Mouse (Mus musculus): ENCODE data around the gene Pla2g4c. TPM values are rescaled to one million over a fixed set of nuclear protein-coding genes. Genes with fewer than 3 reads are reported as not detected.
"Not testable (repeated sequence)": the region's sequence is repeated elsewhere in the genome, so short reads cannot be mapped to it uniquely, and the experiment has no call there.

The Pla2g4c gene
- under 1 TPM in 1 of 2 experiments, not detected in 1; 0.10 TPM for total RNA-seq (2021)
- long read RNA-seq, experiment 1: 0 reads
- long read RNA-seq, experiment 2: 0 reads

DNA sequence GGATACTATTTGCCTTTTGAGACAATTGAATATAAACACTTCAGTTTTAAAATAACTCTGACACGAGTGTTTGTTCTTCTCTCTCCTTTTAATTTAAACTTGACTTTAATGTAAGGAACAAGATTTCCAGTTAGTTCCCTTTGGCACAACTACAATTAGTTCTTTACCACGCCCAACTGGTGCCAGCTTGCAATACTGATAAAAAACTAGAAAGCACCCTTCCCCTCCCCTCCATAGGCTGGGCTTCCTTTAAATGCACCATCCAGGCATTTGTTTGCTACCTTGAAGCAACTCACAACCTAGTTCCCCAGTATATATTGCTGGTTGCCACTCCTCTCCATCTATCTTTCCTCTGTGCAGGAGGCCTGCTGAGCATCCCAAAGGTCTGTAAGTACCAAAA is at the start of gene Pla2g4c:
Gene Pla2g4c (plus strand): TSS at position 340 of the 400 bp plus-strand sequence.
- no peak for DNase-seq
- intact Hi-C loops (cut with DNase I): no loop called here

DNA sequence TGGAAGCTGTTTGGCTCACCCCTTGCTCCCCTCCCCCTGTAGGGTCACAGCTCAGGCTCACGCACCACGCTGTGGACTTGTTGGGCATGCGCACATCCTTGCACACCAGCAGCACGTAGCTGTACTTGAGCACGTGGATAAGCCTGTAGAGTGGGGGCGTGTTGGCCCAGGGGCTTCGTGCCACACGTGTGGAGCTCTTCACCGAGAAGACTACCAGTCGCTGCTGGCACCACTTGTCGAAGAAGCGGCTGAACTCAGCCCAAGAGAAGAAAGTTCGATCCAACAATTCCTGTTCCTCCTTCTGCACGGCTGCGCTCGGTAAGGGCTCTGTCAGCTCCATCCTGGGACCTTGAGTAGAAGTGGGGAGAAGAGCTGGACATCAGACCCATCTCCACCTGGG is 47.4 kb upstream of the Pla2g4c start, which contains the start of gene Lig1:
Gene Lig1 (plus strand): TSS at position 203 of the 400 bp plus-strand sequence.
- no peak for DNase-seq
- intact Hi-C loops (cut with DNase I): loop anchor here (5.0 kb wide), 1 partner anchor 225 kb away; the partner anchor contains the start of gene Mzf1

DNA sequence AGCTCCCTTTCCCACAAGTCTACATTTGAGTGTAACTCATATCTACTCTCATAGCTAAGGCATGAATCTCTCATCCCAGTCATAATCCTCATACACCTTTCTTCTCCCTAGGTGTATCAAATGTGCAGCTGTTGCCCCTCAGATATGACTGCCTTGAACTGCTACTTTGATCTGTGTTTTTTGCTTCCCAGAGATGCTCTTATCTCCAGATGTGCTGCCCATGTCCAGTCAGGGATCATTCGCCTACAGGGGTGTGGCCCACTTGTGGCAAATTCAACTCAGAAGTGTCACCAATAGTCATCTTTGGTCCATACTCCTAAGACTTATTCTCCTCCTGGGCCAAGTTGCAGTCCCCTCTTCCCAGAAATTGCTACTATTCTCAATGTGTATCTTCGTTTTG is 46.6 kb upstream of the Pla2g4c start:
- intact Hi-C loops (cut with DNase I): loop anchor here (5.0 kb wide), 1 partner anchor 226 kb away; the partner anchor contains the start of gene Mzf1
- DNase-seq: no peak

DNA sequence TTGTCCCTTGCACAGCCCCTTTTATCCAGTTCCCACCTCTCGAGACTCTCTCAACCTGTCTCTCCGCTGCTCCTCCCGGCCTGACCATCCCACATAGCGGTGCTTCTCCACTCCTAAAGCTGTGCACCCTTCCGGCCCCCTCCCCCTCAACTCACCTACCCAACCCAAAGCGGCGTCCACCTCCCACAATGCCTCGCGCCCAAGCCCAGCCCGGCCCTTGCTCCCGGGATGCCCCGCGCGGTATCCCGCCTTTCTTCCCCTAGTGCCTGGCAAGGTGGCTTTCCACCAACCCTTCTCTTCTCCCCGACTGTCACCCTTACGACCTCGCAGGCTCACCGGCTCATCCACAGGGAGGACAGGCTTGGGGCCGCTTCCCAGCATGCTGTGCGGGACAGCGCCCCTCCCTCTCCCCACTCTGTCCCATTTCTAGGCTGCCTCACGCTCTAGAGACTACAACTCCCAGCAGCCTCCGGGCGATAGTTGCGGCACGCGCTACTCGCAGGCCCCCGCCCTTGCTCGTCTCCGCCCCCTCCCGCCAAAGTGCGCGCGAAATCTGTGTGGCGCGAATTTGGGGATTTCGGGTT is 46.1 kb upstream of the Pla2g4c start, which contains the start of gene Zswim9:
Gene Zswim9 (minus strand): TSS at position 414 of the 584 bp plus-strand sequence.
- DNase-seq: peak; percentile 88 to 94
- intact Hi-C loops (cut with DNase I): loop anchor here (5.0 kb wide), 1 partner anchor 226 kb away; the partner anchor contains the start of gene Mzf1

DNA sequence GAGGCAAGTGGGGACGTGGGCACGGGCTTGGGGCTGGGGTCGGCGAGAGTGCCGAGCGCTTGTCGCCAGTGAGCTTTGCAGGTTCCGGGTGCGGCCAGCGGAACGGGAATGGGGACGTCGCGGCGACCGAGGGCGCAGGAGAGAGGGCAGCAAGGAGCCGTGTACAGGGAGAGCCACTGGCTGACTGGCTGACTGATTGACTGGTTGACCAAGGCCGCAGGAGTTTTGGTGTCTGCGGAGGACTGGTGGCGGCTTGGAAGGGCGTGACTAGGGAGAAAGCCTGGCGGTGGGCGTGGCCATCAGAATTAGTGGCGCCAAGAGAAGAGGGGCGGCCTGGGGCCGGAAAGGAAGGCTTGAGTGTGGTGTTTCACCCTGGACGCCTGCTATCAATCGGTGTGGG is 45.5 kb upstream of the Pla2g4c start:
- DNase-seq: not testable (repeated sequence)
- intact Hi-C loops (cut with DNase I): loop anchor here (5.0 kb wide), 1 partner anchor 227 kb away; the partner anchor contains the start of gene Mzf1

DNA sequence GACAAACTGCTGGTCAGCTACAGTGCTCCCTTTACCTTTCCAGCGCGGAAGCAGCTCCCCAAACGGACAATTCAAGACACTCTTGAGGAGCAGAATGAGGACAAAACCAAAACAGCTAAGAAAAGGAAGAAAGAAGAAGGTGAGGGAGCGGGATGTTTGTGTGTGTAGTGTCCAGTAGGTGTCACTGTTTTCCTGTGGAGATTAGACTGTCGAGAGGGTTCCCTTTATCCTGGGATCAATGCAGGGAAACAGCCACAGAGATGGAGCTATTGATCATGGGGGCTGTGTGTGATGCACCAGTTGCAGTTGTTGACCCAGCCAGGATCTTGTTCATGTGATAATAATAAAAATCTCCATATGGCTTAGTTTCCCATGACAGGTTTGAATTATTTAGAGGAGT is 35.8 kb upstream of the Pla2g4c start:
- DNase-seq: no peak
- intact Hi-C loops (cut with DNase I): loop anchor here (5.0 to 10.0 kb wide), 3 partner anchors 224 to 1029 kb away; no protein-coding TSS in a partner anchor

DNA sequence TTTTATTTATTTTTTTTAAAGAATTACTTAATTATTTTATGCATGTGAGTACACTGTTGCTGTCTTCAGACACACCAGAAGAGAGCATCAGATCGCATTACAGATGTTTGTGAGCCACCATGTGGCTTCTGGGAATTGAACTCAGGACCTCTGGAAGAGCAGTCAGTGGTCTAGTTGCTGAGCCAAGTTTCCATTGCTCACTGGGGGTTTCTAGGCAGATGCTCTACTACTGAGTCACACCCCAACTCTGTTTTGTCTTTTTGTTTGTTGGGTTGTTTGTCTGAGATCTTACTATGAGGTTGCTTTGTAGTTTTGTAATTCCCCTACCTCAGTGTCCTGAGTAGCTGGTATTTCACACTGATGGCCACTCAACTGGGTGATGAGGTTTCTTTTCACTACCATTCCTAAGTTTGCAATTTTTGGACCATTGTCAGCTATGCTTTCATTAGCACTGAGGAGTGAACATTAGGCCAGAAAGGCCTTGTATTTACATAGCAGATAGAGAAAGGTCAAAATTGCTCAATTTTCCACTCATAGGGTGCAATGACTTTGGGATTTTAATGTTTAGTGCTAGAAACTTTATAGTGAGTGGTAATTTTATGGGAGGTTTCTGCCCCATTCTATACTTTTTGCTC is 34.3 kb upstream of the Pla2g4c start:
- intact Hi-C loops (cut with DNase I): no loop called here
- no peak for DNase-seq

DNA sequence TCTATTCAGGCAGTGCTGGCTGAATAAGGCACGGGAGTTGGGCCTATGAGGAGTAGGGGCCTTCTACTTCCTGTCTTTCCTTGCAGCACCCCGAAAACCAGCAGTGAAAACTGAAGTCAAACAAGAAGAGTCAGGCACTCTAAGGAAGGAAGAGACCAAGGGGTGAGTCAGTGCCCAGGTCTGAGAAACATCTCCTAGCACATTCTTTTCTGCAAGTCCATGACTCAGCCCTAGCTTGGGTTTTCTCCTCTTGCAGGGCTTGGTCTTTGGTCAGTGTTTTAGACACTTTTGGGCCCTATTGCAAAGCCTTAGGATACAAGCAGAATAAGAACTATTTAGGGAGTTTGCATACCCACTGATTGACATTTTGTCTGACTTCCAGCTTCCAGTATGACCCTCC is 33.1 kb upstream of the Pla2g4c start:
- DNase-seq: no peak
- intact Hi-C loops (cut with DNase I): no loop called here

DNA sequence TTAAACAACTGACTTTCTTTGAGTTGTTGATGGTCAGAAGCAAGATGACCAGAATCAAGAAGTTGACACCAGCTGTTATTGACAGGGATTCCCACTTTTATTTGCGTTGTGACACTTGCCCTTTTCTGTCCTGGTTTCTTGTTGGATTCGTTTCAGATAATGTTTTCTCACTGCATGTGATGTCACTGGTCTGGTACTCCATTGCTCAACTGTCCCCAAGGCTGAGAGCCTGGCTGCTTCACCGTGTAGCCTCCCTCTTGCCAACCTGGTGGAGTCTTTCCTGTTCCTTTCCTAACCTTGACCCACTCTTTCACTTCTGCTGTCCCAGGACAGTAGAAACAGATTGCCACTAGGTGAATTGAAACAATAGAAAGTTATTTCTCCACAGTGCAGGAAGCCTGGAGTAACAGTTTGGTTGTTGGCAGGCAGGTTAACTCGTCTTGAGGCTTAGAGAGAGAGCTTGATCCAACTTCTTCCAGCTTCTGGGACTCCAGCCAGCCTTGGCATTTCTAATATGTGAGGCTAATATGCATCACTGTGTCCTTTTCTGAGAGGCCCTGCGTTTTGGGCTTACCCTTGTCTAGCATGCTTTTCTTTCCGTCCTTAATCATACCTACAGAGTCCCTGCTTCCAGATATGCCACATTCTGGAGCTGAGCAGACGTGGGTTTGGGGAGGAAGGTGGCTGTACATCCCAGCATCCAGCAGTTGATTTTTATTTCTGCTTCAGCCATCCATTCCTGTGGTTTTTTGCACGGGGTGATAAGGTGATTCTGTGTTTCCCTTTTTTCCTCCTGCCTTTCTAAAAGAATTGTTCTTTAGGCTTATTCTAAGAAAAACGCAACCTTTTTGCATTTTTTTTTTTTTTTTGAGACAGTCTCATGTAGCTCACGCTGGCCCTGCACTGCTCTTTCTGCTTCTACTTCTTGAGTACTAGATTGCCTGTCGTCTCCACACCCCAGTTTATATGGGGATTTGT is 30.3 kb upstream of the Pla2g4c start:
- intact Hi-C loops (cut with DNase I): no loop called here

DNA sequence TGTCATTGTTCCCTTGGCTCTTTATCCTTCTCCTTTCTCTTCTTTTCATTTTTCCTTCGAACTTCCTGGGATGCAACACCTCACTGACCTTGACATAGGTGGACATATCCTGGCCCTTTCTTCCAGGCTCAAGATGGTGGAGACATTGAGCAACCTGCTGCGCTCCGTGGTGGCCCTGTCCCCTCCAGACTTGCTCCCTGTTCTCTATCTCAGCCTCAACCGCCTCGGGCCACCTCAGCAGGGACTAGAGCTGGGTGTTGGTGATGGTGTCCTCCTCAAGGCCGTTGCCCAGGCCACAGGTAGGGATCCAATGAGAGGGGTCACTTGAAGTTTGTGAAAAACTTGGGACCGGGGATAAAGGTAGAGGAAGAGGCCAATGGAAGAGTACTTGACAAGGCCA is 29.2 kb upstream of the Pla2g4c start:
- intact Hi-C loops (cut with DNase I): no loop called here

More for the DNA sequence above, 30.3 kb upstream of the Pla2g4c start:
- DNase-seq: peak in 1 of 2 experiments; percentile 15

DNA sequence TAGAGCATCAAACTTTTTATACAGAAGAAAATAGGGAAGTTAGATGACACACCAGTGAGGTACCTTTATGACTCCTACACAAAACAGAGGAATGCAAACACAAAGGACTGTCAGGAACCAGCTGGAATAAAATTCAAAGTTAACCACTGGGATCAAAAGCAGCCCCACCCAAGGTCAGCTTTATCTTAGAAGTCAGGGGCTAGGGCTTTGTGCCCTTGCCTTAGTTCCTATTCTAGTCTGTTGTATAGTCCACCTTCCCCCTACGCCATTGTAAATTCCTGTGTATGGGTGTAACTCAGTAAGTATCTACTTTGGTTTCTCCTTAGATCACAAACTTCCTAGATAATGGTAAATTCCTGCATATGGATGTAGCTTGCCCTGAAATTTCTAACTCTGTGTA is 26.8 kb upstream of the Pla2g4c start:
- intact Hi-C loops (cut with DNase I): no loop called here

More for the DNA sequence above, 29.2 kb upstream of the Pla2g4c start:
- no peak for DNase-seq

DNA sequence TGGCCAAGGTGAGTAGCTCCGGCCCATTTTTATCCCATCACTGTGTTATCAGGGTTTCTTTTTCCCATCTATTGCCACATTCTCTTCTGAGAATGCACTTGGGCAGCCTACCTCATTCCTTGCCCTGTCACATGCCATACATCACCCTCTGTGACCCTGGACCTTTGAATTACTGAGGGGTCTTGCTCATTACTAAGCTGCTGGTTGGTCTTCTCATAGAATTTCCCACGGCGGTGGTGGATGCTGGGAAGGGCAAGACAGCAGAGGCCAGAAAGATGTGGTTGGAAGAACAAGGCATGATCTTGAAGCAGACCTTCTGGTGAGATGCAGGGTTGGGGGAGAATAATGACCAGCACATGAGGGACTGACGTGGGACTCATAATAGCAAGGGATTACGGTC is 25.6 kb upstream of the Pla2g4c start:
- intact Hi-C loops (cut with DNase I): no loop called here

More for the DNA sequence above, 26.8 kb upstream of the Pla2g4c start:
- no peak for DNase-seq

DNA sequence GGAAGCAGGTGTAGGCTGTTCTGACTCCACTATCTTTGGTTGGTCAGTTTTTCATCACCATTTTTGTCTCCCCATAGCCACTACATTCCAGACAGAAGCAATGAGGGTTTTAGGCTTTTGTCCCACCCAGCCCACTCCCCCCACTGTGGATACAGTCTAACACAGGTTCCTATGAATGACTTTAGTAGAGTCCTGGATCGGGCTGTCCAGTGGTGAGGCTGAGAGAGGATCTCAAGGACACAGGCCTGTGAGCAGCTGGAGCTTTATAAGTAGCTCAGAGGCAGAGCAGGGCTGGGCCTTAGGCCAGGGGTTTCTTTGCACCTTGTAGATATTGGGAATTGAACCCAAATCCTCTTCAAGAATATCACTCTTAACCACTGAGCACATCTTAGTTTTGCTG is 22.8 kb upstream of the Pla2g4c start:
- DNase-seq: no peak
- intact Hi-C loops (cut with DNase I): no loop called here

More for the DNA sequence above, 25.6 kb upstream of the Pla2g4c start:
- no peak for DNase-seq

DNA sequence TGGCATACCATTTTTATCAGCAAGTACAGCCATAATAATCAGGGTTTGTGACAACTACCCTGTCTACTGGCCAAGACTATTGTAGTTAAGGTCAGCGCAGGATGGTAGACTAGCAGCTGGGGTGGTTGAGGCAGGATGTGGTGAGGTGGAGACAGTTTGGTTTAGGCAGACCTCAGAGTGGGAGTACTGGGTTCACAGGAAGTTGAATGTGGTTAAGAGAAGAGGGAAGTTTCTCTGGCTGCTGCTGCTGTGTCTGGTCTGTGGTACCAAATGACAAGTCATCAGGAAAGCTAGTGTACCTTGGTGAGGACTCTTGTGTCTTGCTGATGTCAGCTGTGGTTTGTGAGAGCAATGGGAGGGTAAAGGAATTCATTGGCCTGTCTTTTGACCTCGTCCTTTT is 21.7 kb upstream of the Pla2g4c start:
- intact Hi-C loops (cut with DNase I): no loop called here
- DNase-seq: no peak

DNA sequence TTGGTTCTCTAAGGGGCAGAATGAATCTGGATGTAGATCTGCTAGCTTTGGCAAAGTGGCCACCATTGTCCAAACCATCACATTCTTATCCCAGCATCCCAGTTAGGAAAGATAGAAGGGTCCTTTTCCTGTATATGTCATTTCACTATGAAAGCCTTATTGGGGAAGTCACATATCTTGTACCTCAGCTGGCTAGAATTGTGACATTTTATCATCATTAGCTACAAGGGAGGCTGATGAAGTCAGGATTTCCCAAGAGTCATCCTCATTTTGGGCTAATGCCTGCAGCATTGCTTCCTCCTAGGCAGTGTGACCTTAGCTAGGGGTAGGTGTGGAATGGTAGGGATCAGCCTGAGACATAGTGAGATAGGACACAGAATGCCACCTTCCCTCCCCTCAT is 21.1 kb upstream of the Pla2g4c start:
- intact Hi-C loops (cut with DNase I): no loop called here
- no peak for DNase-seq

DNA sequence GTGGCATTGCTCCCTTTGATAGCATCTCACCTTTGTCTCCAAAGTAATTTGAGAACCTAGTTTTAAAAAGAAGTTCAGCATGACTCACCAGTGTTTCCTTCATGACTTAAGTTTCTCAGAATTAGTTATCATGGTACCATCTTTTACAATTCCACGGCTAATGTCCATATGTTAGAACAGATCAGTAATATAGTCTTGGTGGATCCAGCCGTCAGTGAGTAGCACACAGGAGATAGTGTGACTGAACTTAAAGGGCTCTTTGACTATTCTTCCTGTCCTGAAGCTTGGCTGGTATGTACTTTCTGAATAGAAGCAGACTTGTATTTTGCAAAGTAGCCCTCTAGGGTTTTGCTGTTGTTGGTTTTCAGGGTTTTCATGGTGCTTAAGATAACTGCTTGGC is 15.0 kb upstream of the Pla2g4c start:
- intact Hi-C loops (cut with DNase I): no loop called here
- no peak for DNase-seq

DNA sequence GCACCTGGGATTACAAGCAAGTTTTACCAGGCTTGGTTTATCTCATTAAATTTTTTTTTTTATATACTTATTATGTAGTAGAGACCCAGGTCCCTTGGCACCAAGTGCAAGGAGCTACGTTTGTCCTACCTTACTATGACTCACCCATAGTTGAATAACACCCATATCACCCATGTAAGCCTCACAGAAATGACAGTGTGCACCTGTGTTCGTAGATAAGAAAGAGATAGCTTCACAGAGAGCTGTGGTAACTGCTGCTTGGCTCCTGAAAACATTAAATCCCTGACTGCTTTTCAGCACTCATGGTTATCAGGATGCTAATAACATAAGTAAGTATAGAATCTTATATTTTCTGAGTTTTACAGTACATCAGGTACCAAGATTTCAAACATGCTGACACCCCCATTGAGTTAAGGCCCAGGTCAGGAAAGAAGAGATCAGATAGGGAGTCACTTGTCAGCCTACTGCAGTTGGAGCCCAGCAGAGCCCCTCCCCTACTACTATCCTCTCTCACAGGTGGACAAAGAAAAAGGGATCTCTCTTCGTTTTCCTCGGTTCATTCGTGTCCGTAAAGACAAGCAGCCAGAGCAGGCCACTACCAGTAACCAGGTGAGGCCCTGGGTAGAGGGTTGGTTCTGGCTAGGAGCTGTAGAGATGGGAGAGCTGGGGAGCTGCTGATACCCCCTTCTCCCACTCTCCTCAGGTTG is 13.8 kb upstream of the Pla2g4c start:
- intact Hi-C loops (cut with DNase I): no loop called here

DNA sequence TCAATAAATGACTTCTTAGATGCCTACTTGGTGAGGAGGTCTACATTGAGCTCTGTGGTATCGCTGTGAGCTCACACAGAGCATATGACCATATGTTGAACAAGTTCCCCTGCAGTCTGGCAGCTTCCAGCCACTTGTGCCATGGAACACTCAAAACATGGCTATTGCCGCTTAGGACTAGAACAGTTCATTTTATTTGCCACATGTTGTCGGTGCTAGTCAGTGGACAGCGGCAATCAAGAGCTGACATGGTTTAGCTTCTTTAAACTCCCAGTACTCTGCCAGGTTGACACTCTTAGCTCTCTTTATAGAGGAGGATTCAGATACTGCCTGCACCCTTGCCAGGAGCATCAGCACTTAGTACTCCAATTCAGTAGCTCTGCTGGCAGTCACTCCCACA is 13.1 kb upstream of the Pla2g4c start:
- no peak for DNase-seq
- intact Hi-C loops (cut with DNase I): no loop called here

More for the DNA sequence above, 13.8 kb upstream of the Pla2g4c start:
- DNase-seq: no peak

DNA sequence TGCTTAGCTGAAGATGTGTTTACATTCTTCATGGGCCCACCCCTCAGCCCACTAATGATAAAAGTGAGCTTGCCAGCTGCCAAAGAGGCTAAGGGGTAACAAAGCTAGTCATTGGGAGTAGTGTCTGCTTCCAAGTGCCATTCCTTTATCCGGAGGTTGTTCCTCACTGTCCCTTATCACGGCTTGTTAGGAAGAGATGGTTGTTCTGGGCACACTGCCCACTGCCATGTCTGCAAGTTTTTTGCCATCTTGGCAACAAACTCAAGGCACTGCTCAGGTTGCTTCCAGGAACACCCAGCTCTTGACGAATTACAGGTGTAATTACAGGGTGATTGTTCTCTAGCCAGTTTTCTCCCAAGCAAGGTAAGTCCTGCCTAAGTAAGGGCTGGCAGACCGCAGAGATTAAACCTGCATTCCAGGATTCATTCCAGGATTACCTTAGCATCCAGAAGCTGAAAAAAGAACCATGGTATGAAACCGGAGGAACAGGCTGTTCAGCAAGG is 10.3 kb upstream of the Pla2g4c start:
- intact Hi-C loops (cut with DNase I): no loop called here
- peak in 1 of 2 experiments; percentile 9 for DNase-seq

DNA sequence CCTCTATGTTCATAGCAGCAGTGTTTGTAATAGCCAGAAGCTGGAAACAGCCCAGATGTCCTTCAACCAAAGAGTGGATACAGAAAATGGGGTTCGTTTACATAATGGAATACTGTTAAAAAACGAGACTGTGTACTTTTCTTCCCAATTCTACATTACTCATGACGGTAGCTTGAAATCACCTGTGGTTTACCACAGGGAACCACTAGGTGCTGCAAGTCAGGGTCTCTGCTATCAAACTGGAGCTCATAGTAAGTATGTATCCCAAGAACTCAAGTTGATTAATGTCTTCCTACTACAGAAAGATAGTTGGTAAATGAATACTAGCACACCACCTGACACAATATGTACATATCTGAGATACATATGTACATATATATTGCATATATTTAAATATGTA is 3.0 kb upstream of the Pla2g4c start:
- no peak for DNase-seq
- intact Hi-C loops (cut with DNase I): no loop called here
